Mouse (Mus musculus): ENCODE results near the gene Spic.
"Not testable (repeated sequence)": the region's sequence is repeated elsewhere in the genome, so short reads cannot be mapped to it uniquely, and the experiment has no call there.

The Spic gene

DNA sequence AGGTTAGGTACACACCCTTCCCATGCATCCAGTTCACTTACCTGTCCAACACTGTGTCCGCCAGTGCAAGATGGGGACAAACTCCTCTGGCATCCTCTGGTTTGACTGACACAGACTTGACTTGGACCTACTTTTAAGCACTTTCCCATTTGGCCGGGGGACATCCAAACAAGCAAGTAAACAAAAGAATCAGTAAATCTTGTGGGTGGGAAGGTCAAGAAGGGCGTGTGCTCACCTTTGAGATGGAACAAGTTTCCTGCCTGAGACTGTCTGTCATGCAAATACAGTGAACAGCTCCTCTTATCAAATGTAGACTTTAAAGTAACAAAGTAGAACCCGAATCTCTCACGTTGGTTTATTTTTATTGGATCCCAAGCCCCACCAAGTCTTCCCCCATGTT is at the start of gene Spic:
Gene Spic, minus strand, starts transcription at position 91 of the 400 bp plus-strand sequence.
- DNase-seq (ENCODE audit: low read depth, low spot score): no peak

DNA sequence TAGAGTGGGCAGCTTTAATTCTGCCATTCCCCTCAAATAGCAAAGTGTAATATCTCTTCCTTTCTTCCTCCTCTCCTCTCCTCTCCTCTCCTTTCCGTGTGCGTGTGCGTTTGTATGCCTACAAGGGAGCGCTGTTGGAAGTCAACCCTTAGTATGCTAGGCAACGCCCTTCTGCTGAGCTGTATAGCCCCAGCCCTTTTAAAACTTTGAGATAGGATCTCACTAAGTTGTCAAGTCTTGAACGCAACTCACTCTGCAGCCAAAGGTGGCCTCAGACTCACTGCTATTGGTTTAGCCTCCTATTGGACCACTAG is 47.5 kb upstream of the Spic start:
- peak; percentile 29 for DNase-seq (ENCODE audit: low read depth, low spot score)

DNA sequence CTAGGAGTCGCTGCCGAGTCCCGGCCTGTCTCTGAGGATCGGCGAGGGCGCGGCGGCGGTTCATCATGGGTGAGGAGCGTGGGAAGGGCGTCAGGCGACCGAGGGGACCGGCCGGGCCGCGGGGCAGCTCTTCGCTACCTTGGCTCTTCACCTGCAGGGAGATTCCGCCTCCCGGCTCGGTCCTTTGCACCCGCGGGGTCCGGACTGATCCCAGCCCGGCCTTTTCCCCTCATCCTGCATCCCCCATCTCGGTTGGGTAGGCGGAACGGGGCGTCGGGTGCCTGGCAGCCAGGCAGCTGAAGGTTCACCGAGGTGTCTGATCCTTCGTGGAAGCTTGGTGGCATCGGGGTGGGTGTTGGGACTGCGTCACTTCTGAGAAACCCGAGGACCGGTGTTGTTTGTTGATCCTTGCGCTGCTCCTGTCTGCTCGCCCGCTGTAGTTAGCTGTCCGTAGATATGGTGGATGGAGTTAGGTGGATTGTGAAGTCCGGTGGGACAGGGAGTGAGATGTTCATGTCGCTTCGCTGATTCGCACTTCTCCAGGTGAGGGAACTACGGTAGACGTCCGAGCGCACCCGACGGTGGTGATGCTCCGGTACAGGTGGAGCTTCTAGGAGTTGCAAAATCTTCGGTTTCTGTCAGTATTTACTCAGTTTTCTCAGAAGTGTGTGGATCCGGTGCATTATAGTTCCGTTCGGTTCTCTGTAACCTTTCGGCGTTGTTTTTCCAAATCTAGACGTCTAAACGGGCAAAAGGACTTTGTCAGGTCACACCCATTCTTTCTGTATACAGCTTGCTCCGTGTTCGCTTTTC is 46.9 kb upstream of the Spic start:
- no peak for DNase-seq (ENCODE audit: low read depth, low spot score)

DNA sequence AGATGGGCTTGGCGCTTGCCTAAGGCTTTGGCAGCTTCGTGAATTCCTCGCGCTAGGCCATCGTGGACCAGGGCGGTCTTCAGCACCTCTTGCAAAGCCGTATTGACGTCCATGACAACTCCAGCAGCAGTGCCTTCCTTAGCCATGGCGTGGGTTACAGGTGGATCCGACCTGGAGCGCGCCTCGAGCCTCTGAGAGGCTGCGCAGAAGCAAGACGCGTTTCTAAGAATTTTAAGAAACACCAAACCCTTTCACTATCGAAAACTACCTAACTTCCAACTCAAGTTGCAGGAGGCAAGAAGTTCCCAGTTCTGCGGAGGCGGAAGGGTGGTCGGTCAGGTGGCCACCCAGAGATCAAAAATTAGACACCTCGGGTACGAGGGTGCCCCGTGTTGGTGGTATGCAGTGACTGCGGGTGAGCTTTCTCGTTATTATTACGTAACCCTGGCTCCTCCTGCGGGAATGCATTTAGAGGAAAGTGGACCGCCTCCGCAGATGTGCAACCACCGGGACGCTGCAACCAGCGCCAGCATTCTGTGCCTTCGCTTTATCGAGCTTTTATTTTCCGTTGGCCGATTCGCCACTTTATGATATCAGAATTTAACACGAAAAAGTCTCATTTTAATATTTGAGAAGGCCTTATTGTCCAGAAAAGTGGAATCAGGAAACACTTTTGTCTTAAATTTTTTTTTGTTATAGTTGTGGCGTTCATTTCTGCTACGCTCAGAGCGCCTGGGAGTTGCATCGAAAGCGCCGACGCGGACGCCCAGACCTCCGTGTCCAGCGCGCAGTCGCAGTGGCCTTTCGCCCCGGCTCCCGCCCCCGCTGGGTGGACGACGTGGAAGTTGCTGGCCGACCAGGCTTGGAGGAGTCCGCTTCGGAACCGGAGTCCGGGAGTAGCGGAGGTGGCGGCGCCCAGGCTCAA is 46.0 kb upstream of the Spic start, which contains the start of gene Arl1:
Gene Arl1, plus strand, starts transcription at position 288 of the 925 bp plus-strand sequence.
- DNase-seq (ENCODE audit: low read depth, low spot score): peak; percentile 86

DNA sequence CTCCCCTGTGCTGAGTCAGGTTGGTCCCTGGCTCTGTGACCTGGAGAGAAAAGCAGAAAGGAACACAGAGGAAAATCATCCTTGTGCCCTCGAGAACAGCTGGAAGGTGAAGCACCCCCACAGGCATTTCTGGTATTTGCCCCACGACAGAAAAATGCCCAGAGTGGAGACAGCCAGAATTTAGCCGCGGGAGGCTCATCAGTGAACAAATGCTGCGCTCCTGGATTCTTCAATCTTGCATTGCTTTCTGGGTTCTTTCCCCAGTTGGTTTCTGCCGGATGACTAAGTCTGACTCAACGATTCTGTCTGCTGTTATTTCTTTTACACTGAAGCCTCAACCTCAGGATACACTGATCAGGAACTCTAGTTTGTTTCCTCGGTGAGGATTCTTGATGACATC is 43.4 kb upstream of the Spic start:
- no peak for DNase-seq (ENCODE audit: low read depth, low spot score)

DNA sequence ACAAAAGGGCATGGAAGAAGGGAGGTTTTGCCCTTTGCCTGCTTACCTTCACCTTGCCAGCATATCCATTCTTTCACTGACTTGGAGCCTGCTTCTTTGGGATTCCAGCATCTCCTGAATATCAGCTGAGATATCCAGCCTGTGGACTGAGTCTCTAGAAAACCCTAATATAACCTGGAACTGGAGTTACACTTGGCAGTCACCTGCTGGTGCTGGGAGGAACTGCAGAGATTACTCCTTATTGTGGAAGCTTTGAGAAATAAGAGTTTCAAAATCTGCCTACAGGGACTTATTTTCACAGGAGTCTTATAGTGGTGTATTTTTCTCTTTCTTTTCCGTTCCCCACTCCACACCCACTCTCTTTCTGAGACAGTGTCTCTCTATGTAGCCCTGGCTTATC is 42.3 kb upstream of the Spic start:
- DNase-seq (ENCODE audit: low read depth, low spot score): peak; percentile 54

DNA sequence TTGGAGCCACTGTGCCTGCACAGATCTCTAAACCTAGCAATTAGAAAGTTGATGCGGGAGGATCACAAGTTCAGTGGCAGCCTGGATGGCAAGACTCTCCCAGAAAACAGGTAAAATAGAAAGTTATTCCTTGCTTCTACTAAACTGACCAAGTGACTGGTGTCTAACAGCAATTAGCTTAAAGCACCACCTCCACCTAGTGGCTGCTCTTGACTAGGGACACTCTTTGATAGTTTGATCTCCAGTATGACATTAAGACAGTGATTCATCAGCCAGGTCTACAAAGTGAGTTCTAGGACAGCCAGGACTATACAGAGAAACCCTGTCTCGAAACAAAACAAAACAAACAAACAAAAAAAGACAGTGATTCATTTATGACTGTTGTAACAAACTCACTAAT is 40.5 kb upstream of the Spic start:
- peak; percentile 13 for DNase-seq (ENCODE audit: low read depth, low spot score)

DNA sequence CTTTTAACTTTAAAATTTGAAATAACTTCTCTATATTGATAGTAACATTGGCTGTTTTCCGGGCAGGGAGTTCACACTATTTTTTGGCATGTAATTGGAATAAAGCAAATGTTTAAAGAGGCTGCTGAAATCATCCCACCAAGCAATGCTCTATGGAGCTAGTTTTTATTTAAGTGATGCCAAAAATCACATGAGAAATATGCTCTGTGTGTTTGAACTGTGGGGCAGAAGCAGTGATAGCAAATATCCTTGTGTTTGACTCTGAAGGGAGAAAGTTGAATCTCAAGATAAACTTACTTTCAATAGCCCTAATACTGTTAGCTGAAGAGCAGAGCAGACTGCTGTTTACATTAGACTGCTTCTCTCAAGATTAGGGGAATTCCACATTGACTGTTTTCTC is 34.8 kb upstream of the Spic start:
- DNase-seq (ENCODE audit: low read depth, low spot score): no peak

DNA sequence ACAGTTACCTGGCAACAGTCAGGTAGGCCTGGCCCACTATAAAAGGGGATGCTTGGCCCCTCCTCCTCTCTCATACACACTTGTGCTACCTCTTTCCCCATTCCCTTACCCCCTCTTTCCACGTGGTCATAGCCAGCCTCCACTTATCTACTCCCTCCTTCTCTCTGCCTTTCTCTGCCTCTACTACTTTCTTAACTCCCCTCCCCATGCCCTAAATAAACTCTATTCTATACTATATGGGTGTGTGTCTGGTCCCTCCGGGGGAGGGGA is 32.9 kb upstream of the Spic start:
- no peak for DNase-seq (ENCODE audit: low read depth, low spot score)

DNA sequence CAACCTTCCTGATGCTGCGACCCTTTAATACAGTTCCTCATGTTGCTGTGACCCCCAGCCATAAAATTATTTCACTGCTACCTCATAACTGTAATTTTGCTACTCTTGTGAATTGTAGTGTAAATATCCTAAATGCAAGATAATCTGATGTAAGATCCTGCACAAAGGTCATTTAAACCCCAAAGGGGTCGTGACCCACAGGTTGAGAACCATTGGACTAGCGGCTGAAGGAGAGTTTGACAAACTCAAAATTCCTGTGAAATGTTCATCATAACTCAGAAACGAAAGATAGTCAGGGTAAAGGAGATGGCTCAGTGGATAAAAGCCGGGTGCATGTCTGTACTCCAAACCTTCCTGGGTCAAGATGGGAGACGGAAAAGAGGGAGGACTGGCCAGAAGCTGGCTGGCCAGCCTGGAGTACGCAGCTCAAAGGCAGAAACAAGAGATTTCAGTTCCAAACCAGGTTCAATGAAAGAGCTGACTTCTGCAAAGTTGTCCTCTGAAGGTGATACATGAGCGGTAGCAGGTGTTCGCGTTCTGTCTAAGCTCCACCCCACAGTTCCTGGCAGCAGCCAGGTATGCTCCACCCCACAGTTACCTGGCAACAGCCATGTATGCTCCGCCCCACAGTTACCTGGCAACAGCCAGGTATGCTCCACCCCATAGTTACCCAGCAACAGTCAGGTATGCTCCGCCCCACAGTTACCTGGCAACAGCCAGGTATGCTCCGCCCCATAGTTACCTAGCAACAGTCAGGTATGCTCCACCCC is 32.4 kb upstream of the Spic start:
- DNase-seq (ENCODE audit: low read depth, low spot score): no peak

DNA sequence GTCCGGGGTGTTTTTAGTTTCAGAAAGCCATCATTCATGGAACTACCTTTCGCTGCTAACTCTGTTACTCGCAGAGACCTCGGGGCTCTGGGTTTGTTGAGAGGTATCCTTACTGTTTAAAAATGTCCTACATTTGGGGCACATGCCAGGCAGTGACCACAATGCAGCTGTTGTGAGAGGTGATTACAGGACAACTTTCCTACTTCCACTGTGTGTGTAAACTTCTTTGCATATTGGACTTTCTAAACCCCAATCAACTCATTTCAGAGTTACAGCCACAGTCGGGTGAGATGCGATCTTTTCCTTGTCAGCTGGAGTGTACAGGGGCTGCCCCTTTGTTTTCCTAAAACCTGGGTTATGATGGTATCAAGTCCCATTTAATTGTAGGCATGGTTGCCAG is 30.8 kb upstream of the Spic start:
- no peak for DNase-seq (ENCODE audit: low read depth, low spot score)

DNA sequence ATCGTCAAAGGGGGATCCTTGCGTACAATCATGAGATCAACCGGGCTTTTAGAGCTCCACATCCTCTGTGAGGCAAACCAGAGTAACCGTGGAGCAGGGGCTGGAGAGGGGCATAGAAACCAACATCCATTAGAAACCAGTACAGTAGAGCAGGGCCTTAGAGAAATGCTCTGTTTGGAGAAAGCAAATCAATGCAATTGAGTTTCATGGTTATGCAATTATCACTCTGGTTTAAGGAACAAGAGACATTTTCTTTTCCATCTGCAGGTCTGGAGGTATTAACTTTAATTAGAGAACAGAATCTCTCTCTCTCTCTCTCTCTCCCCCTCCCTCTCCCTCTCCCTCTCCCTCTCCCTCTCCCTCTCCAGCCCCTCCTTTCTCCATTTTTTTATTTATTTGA is 29.9 kb upstream of the Spic start:
- DNase-seq (ENCODE audit: low read depth, low spot score): no peak

DNA sequence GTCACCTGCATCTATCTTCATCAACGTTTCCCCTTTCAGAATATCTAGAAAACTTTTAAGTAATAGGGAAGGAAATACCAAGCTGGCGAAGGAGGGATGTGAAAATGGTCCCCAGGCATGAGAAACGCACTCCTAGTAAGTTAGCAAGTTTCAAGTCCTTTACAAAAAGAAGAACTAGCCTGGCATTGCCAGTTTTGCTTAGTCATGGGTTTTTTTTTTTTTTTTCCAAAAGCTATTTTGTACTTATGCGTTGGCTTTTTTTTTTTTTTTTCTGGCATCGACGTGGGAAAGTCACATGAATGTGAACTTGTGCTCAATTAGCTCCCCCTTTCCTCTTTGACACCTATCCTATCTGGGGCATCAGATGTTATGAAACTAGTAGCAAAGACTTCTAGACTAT is 27.5 kb upstream of the Spic start:
- DNase-seq (ENCODE audit: low read depth, low spot score): no peak

DNA sequence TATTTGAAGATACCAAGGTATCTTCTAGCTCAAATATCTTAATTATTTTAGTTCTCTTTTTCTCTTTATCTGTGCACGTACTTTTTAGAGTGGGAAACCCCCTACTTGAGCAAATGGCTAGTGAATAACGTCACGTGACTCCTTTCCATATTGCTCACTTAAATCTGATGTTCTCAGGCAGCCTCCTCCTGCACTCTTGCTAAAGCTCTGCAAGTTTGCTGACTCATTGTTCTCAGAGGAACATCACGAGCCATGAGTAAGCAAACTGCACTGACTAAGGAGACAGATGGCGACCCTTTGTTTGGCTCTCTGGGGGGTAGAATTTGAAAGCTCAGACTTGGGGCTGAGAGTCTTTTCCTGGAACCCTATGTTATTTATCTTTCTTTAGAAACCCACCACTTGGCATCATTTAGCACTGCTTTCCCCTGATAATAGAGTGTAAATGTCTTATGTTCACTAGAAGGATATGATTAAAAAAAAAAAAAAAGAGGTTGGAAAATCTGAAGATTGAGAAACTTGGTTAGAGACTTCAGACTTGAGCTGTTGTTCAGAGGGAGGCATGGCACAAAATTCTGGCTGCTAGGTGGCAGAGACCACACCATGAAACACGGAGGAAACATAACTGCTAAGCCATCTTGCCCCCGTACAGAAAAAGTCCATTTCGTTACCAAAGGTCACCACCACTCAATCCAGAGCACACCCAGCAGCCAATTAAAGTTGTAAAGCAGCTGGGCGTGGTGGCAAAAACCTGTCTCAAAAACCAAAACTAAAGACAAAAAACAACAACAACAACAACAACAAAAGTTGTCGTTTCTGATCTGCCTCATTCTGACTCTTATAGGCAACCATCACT is 24.1 kb upstream of the Spic start:
- peak; percentile 5 for DNase-seq (ENCODE audit: low read depth, low spot score)

DNA sequence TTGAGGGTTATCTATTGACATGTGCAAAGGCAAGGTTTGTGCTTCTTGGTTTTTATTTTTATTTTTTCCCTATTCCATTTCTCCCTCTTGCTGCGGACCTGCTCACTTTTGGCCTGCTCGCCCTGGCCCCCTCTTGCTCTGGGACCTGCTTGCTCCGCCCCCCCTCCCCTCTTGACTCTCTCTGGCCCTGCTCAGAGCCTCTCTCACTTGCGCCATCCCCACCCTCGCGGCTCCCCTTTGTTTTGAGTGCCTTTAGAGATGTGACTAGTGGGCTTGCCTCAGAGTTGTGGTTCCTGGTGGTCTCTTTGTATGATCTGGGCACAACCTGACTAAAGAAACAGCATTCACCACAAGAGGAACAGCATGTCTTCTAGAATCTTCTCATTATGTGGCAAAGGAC is 16.1 kb upstream of the Spic start:
- DNase-seq (ENCODE audit: low read depth, low spot score): no peak

DNA sequence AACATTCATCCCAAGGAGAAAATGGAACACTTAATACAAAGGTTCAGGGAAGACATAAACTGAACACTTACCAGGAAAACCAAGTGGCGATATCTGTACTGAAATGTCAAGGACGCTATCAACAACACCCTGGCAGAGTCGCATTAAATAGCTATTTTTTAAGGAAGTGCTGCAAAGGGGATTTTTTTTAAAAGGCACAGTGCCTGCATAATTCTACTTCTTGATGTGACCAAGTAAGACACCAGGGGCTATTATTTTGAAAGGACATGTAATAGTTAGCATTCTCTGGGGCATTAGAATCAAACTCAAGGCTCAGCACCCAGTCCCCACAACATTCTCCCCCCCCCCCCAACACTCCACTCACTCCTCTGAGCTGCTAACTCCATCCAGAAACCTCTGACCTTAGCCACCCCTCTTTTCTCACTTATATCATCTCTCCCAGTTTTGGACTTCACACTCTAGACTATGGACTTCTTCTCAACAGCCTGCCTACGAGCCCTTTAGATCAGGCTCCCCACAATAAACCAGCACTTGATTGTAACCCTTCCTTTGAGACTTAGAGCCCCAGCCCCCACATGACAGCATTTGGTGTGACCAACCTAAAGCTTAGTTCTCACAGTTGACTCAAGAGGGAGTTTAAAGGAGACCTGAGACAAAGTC is 1.8 kb downstream of the Spic start:
- DNase-seq (ENCODE audit: low read depth, low spot score): no peak

DNA sequence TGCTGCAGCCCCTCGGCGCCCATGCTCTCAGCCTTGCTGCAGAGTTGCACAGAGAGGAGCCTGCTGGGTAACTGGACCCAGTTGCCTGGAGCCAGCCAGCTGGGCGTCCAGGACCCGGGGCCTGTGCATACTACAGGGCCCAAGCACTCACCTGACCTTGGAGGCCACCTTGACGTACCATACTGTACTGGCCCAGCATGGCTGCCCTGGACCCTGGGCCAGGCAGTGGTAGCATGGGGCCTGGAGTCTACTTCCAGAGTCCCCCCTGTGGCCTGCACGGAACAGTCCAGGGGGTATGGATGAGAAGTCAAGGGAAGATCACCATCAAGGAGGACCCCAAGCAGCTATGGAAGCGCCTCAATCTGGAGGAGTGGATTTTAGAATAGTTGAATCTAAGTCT is 12.0 kb downstream of the Spic start:
- peak; percentile 5 for DNase-seq (ENCODE audit: low read depth, low spot score)

DNA sequence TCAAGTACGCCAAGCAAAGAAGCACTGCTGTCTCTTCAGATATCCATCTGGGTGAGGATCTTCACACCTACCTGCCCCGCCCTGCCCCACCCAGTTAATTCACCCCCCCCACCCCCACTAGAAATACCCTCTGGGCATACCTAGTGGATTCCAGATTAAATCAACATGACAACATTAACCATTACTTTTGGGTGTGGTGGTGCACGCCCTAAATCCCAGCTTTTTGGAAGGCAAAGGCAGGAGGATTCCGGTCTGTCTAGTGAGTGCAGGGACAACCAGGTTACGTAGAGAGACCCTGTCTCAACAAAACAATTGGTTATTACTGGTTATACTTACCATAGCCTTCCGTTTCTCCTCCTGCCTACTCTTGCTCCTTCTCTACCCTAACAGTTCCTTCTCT is 12.7 kb downstream of the Spic start:
- DNase-seq (ENCODE audit: low read depth, low spot score): no peak

DNA sequence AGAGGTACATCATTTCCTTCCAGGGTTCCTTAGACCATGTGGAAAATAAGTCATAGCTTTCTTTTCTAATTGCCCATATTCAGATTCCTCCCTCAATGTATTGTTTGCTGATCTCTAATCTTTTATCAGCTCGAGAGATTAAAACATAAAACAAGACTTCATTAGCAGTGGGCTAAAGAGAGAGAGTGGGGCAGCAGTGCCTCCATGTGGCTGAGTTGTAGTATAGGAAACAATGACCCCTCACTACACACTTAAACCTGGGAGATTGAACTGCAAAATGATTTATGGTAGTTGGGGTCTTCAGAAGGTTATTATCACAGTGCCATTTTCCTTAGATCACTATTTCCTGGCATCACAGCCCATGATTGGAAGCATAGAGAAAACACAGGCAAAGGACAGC is 15.1 kb downstream of the Spic start:
- DNase-seq (ENCODE audit: low read depth, low spot score): no peak

DNA sequence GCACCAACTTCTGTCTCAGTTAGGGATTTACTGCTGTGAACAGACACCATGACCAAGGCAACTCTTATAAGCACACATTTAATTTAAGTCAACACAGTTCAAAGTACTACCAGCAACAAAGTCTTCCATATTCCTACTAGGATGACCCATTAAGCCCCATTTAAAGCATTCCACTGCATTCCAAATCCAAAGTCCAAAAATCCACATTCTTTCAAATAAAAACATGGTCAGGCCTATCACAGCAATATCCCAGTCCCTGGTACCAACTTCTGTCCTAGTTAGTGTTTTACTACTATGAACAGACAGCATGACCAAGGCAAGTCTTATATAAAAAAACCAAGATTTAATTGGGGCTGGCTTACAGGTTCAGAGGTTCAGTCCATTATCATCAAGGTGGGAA is 21.0 kb downstream of the Spic start:
- not testable (repeated sequence) for DNase-seq (ENCODE audit: low read depth, low spot score)

DNA sequence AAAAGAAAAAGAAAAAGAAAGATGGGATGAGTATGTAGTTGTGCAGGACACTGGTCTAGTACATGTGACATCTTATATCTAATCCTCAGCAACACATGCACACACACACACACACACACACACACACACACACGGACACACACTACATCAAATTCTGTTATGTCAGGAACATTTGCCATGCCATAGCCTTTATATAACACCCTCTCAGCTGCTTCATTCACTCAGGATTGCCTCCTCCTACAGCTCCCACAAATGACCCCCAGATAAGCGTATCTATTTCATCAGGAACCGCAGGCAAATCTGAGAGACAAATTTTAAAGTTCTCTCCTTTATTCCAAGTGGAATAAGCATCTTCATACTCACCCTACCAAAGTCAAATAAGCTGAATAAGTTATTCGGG is 25.9 kb downstream of the Spic start:
- no peak for DNase-seq (ENCODE audit: low read depth, low spot score)
